Mouse (Mus musculus) forebrain, embryonic 14.5 days (tissue): ENCODE measurements around the gene Sncg. TPM values are rescaled to one million over a fixed set of nuclear protein-coding genes. Genes with fewer than 3 reads are reported as not detected.

Experiments
- ATAC-seq: fragments of 200-750 bp; cut with Nextera tagmentation; 2 replicates; pipeline ENCODE4 v1.8.0; 2017; ENCODE audit warnings: mild to moderate bottlenecking, moderate library complexity
- DNase-seq: peaks from one replicate; pipeline ENCODE4 v3.0.0-alpha.2; 2015; ENCODE audit warnings: low spot score
- H3K27ac ChIP-seq: fragments of 300-500 bp; sonication (generic); 2 replicates; pipeline ENCODE4 v1.5.1; 2014; ENCODE audit warnings: low read depth, mild to moderate bottlenecking, control low read depth, low read length, moderate library complexity
- H3K27me3 ChIP-seq: fragments of 300-500 bp; sonication (generic); replicated peaks from 2 replicates; pipeline ENCODE4 v1.6.1; 2014; ENCODE audit warnings: low read length, control low read depth, mixed read lengths; ENCODE audit not compliant: control insufficient read depth, insufficient read depth
- H3K36me3 ChIP-seq: fragments of 300-500 bp; sonication (generic); 2 replicates; pipeline ENCODE4 v1.6.1; 2014; ENCODE audit warnings: low read length, control low read depth; ENCODE audit not compliant: control insufficient read depth, insufficient read depth
- H3K4me1 ChIP-seq: fragments of 300-500 bp; sonication (generic); 2 replicates; pipeline ENCODE4 v1.6.1; 2014; ENCODE audit warnings: antibody characterized with exemption, low read length, control low read depth; ENCODE audit not compliant: control insufficient read depth, insufficient read depth
- H3K4me2 ChIP-seq: fragments of 300-500 bp; sonication (generic); 2 replicates; pipeline ENCODE4 v1.6.1; 2014; ENCODE audit warnings: mild to moderate bottlenecking, control low read depth, low read length
- H3K4me3 ChIP-seq: fragments of 300-500 bp; sonication (generic); 2 replicates; pipeline ENCODE4 v1.5.1; 2014; ENCODE audit warnings: low read depth, low read length, control low read depth
- H3K9ac ChIP-seq: fragments of 300-500 bp; sonication (generic); 2 replicates; pipeline ENCODE4 v1.6.1; 2014; ENCODE audit warnings: mild to moderate bottlenecking, low read length, control low read depth, moderate library complexity
- H3K9me3 ChIP-seq: fragments of 300-500 bp; sonication (generic); replicated peaks from 2 replicates; pipeline ENCODE4 v1.6.1; 2016; ENCODE audit warnings: low read length, control low read depth, mixed read lengths; ENCODE audit not compliant: control insufficient read depth
- WGBS: fragments of 180-500 bp; shearing (Covaris S2); extraction: QIAGEN DNeasy Blood & Tissue Kit; methylation state at CpG from one replicate; pipeline ENCODE4 v1.1.7; 2014; 5-methylcytosine and 5-hydroxymethylcytosine counted together
- polyA plus RNA-seq: library from polyadenylated mRNA; unstranded; fragments of >200 nt; fragmentation: Nextera tagmentation; extraction: Ambion mirVana; gene quantifications from 2 replicates; pipeline ENCODE4 v1.2.1, GENCODE M21; 2014

Gene Sncg
- polyA plus RNA-seq, 1 experiment from 2014 or later = 4.0 TPM

DNA sequence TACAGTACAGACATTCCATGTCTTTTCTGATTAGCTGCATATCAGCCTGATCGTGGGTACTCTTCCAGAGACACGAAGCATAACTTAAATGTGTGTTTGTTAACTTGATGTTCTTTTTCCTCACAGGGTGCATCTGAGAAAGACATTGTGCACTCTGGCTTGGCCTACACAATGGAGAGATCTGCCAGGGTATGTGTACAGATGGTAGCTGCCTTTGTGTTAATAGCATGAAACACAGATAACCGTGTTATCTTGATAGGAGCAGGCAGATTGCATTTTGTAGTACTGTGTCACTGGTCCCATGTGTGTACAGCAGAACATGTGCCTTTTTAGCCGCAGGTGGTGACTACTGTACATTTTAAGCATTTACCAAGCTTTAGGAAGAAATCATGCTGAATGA is 32.6 kb downstream of the Sncg start:
- Histone ChIP-seq H3K27me3 (no peaks in the 10 kb centered on the region), H3K9me3 (no peaks in the 10 kb centered on the region), H3K4me1 (no peaks in the 10 kb centered on the region), H3K4me3 (no peak overlapping the region), H3K4me2 (no peak overlapping the region), H3K27ac (no peak overlapping the region), H3K36me3 (peaks cover 68% of the 10 kb centered on the region), H3K9ac (no peak overlapping the region)
- ATAC-seq = no peak
- 89% methylated on average over 4 of the region's 4 CpGs for WGBS
- no peak for DNase-seq

DNA sequence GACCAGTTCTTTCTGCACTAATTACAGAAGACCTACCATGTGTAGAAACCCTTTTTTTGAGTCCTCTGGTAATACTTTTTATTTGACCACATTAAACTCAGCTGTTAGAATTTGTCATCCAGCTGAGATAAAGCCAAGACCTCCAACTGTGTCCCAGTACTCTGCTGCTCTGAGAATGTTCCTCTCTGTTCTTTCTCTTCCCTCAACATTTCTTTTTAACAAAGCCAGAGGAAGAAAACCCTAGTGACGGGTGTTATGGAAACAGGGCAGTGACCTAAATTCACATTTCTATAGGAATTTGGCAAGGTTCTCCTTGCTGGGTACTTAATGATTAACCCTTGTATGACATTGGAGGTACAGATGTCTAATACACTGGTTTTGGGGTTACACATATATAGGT is 35.1 kb downstream of the Sncg start:
- peaks cover 88% of the 10 kb centered on the region for H3K36me3 ChIP-seq
- DNase-seq (peak; percentile 14), ATAC-seq (no peak)
- H3K4me2 ChIP-seq = no peak overlapping the region
- no peaks in the 10 kb centered on the region for H3K27me3 ChIP-seq
- H3K27ac ChIP-seq = no peak overlapping the region
- no peaks in the 10 kb centered on the region for H3K4me1 ChIP-seq
- WGBS = 17% methylated on average over 1 of the region's 1 CpGs
- no peaks in the 10 kb centered on the region for H3K9me3 ChIP-seq
- no peak overlapping the region for H3K9ac ChIP-seq
- H3K4me3 ChIP-seq = no peak overlapping the region

DNA sequence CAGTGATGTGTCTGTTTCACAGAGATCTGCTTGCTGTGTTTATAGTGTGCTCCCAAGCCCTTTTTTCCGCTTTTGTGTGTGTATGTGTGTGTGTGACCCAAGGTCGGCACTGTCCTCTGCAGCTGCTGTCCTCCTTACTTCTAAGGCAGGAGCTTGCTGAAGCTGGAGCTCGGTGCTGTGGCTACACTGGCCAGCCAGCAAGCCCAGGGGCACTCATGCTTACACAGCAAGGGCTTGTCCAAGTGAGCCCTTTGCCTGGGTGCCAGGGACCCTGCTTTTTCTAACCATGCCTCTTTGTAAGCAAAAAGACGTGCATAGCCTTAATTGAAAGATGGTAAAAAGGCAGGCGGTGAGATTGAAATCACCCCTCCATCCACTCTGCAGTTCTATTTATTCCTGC is 42.1 kb downstream of the Sncg start:
- ATAC-seq (peak; percentile 86), DNase-seq (peak; percentile 57)
- Histone ChIP-seq H3K27me3 (no peaks in the 10 kb centered on the region), H3K9ac (no peak overlapping the region), H3K36me3 (peaks cover 67% of the 10 kb centered on the region), H3K4me3 (no peak overlapping the region), H3K27ac (peak overlapping the region; percentile 3; the same call in 1 of the 2 replicates), H3K4me2 (no peak overlapping the region), H3K4me1 (peaks cover 5% of the 10 kb centered on the region; the same call in 1 of the 2 replicates), H3K9me3 (no peaks in the 10 kb centered on the region)
- 69% methylated on average over 5 of the region's 5 CpGs for WGBS

DNA sequence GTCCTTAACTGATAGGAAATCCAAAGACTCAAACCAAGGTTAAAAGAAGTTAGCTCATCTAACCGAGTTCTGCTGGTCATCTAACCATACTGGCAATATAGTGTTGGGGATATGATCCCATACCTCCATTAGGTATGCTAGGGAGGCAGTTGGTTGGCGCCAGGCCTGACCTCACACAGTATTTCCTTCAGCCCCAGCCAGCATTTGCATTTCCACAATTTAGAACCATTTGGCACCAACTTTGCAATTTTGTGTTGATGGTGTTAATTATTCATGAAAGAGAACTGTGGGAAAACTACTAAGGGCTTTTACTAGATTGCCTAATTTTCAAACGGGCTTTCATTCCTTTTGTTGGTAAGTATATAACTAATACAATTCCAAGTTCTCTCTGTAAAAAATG is 42.7 kb downstream of the Sncg start:
- DNase-seq (peak; percentile 81), ATAC-seq (peak; percentile 72)
- Histone ChIP-seq H3K9me3 (no peaks in the 10 kb centered on the region), H3K36me3 (peaks cover 62% of the 10 kb centered on the region), H3K4me1 (peaks cover 5% of the 10 kb centered on the region; the same call in 1 of the 2 replicates), H3K27ac (peak overlapping the region; percentile 17; the same call in 1 of the 2 replicates), H3K27me3 (no peaks in the 10 kb centered on the region), H3K4me2 (no peak overlapping the region), H3K4me3 (no peak overlapping the region), H3K9ac (no peak overlapping the region)
- WGBS = 35% methylated on average over 3 of the region's 3 CpGs

DNA sequence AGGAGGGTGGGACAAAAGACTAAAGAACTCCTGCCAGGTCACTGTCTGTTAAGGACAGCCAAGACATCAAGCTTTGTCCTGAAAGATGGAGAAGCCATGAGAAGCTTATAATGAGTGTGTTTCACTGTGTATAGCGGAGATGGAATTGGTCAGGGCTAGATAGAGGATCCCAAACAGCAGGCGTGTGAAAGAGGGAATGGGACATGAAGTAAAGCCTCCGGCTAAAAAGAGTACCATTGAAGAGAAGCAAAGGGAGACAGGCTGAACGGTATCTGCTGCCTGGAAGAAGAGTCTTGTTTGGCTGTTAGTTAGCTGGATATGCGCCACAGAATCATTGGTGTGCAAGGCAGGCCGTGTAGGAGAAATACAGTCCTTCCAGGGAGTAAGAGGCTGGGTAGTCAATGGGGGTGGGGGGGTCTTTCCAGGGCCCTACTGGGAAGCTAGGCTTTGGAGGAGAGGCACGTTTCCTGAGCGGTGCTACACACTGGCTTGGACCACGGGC is 43.9 kb downstream of the Sncg start:
- peaks cover 5% of the 10 kb centered on the region; the same call in 1 of the 2 replicates for H3K4me1 ChIP-seq
- H3K4me3 ChIP-seq = no peak overlapping the region
- DNase-seq (peak; percentile 39), ATAC-seq (peak; percentile 28)
- no peak overlapping the region for H3K9ac ChIP-seq
- no peak overlapping the region; the same call in 1 of the 2 replicates for H3K27ac ChIP-seq
- no peaks in the 10 kb centered on the region for H3K27me3 ChIP-seq
- peaks cover 60% of the 10 kb centered on the region for H3K36me3 ChIP-seq
- WGBS = 77% methylated on average over 9 of the region's 9 CpGs
- H3K4me2 ChIP-seq = no peak overlapping the region
- H3K9me3 ChIP-seq = no peaks in the 10 kb centered on the region

DNA sequence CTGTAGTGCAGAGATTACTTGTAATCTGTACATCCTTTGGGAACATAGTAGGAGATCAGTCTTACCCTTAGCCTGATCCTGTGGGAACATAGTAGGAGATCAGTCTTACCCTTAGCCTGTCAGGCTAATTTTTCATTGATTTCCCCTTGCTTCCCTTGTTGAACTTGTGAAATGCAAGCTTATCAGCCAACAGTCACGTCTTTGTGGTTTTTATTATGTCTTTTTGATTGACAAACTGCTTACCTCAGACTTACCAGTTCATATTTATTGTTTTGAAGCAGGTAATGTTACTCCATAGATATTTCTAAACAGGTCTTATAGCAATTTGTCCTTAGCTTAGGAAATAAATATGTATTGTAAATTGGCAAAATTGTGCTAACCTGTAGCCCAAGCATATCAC is 47.0 kb downstream of the Sncg start:
- H3K4me1 ChIP-seq = peaks cover 5% of the 10 kb centered on the region; the same call in 1 of the 2 replicates
- DNase-seq = no peak
- 95% methylated on average over 1 of the region's 1 CpGs for WGBS
- H3K4me3 ChIP-seq = no peak overlapping the region
- no peak for ATAC-seq
- H3K9me3 ChIP-seq = no peaks in the 10 kb centered on the region
- no peak overlapping the region for H3K4me2 ChIP-seq
- H3K27me3 ChIP-seq = no peaks in the 10 kb centered on the region
- no peak overlapping the region for H3K27ac ChIP-seq
- peaks cover 51% of the 10 kb centered on the region for H3K36me3 ChIP-seq
- no peak overlapping the region for H3K9ac ChIP-seq

DNA sequence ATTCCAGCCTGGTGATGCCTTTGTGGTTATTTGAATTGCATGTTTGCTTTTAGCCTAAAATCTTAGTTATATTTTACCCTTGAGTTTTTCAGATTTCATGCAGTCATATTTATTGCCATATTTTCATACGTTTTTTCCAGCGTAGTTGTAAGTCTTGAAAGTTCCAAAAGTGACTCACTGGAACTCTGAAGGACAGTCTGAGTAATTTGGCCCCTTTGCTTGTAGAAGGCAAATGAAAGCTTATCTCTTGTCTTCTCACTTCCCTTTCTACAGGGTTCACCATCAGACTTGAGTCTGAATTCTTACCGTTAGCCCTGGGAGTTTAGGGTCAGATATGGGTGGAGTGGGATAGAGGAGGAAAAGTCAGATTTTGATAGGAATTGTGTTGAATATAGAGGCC is 48.0 kb downstream of the Sncg start:
- H3K4me2 ChIP-seq = no peak overlapping the region
- H3K4me3 ChIP-seq = no peak overlapping the region
- no peak overlapping the region for H3K27ac ChIP-seq
- H3K4me1 ChIP-seq = peaks cover 2% of the 10 kb centered on the region; the same call in 1 of the 2 replicates
- 94% methylated on average over 3 of the region's 3 CpGs for WGBS
- ATAC-seq (no peak), DNase-seq (no peak)
- H3K9me3 ChIP-seq = no peaks in the 10 kb centered on the region
- no peak overlapping the region for H3K9ac ChIP-seq
- no peaks in the 10 kb centered on the region for H3K27me3 ChIP-seq
- H3K36me3 ChIP-seq = peaks cover 49% of the 10 kb centered on the region

DNA sequence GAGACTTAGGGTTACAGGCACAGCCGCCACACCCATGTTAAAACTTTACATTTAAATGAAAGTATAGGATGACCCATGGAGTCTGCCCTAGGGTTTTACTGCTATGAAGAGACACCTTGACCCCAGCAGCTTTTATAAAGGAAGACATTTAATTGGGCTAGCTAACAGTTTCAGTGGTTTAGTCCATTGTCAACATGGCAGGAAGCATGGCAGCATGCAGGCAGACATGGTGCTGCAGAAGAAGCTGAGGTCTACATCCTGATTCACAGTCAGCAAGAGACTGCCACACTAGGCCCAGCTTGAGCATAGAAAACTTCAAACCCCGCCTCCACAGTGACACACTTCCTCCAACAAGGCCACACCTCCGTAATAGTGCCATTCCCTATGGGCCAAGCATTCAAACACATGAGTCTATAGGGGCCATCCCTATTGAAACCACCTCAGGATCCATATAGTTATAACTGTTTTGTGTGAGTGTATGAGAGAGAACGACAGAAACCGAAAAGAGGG is 51.0 kb downstream of the Sncg start:
- Histone ChIP-seq H3K4me2 (no peak overlapping the region), H3K27ac (no peak overlapping the region), H3K9me3 (no peaks in the 10 kb centered on the region), H3K27me3 (no peaks in the 10 kb centered on the region), H3K4me3 (no peak overlapping the region), H3K4me1 (no peaks in the 10 kb centered on the region), H3K9ac (no peak overlapping the region), H3K36me3 (peaks cover 47% of the 10 kb centered on the region)
- 95% methylated on average over 5 of the region's 5 CpGs for WGBS
- DNase-seq = no peak
- no peak for ATAC-seq
